Mouse (Mus musculus): ENCODE data around the gene Samhd1. TPM values are rescaled to one million over a fixed set of nuclear protein-coding genes. Genes with fewer than 3 reads are reported as not detected.

Samhd1 gene
- total RNA-seq, 1 experiment from 2014 or later = 134 TPM

DNA sequence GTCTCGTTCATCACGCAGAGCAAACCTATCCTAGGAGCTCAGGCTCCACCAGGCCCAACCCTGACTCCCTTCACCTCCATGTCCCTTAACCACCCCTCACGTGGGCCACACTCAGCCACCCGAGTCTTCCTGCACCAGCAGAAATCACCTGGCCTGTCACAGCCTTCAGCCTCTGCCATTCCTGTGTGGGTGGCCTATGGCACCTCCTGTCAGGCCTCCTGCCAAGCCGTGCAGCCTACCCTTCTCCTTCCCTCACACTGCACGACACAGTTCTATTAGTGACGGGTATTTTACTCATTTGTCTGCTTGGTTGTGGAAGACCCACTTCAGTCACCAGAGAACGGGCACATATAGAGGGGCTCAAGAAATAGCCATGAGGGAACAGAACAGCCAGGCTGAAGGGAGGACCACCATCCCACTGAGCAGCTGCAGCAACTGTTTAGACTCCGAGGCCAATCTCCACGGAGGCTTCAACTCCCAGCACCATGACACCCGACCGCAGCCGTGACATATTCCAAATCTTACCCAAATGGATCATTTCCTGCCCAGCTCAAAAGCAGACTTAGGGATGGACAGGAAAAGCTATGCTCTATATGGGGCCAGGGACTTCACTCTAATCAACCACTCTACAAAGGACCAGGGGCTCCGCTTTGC, 66.2 kb downstream of the Samhd1 start:
- ATAC-seq (replicated peaks in 1 of 2; ENCODE audit: insufficient read depth in 1 of 2, low FRiP score in 2 of 2, low TSS enrichment in 1 of 2, low read depth in 1 of 2, poor library complexity in 2 of 2, severe bottlenecking in 2 of 2) = no peak

DNA sequence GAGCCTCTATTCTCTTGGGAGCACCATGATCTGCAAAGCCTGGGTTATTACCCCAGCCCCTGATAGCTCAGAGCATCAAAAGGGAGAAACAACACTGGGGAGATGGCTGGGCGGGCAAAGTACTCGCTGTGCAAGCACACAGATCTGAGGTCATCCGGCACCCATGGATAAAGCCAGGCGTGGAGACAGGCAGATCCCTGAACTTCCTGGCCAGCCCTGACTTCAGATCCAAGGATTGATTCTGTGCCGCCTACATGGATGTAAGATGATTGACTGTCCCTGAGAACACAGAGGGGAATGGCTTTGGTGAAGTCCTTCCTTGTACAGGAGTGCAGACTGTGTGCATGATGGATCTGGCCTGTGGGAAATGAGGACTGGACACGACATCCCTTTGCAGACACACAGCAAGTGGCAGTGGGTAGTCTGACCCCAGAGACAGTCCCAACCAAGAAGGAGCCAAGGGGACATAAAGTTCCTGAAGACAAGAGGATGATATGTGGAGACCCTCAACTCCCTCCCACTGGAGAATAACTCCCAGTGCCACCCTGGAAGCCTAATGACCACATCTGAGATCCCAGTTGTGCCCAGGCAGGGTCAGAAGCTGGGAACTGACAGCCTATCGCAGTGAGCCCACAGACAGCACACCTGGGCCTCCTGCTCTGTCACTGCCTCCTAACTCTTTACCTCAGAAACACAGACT, 68.2 kb downstream of the Samhd1 start:
- ATAC-seq (replicated peaks in 1 of 2; ENCODE audit: insufficient read depth in 1 of 2, low FRiP score in 2 of 2, low TSS enrichment in 1 of 2, low read depth in 1 of 2, poor library complexity in 2 of 2, severe bottlenecking in 2 of 2) = no peak

DNA sequence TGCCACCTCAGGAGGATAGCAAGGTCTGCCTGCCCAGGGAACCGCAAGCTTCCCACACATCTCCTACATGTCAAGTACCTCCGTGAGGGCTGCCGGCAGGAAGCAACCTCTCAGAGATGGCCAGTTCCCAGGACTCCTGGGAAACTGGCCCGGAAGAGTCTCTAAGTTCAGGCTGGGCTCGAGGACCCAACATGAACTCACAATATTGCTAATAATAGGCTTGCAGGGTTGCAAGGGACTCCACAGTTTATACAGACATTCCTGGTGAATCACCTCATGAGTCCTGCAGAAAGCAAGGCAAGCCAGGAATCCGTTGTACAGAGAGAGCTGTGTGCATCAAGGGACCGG, 69.2 kb downstream of the Samhd1 start:
- ATAC-seq (replicated peaks in 1 of 2; ENCODE audit: insufficient read depth in 1 of 2, low FRiP score in 2 of 2, low TSS enrichment in 1 of 2, low read depth in 1 of 2, poor library complexity in 2 of 2, severe bottlenecking in 2 of 2) = no peak

DNA sequence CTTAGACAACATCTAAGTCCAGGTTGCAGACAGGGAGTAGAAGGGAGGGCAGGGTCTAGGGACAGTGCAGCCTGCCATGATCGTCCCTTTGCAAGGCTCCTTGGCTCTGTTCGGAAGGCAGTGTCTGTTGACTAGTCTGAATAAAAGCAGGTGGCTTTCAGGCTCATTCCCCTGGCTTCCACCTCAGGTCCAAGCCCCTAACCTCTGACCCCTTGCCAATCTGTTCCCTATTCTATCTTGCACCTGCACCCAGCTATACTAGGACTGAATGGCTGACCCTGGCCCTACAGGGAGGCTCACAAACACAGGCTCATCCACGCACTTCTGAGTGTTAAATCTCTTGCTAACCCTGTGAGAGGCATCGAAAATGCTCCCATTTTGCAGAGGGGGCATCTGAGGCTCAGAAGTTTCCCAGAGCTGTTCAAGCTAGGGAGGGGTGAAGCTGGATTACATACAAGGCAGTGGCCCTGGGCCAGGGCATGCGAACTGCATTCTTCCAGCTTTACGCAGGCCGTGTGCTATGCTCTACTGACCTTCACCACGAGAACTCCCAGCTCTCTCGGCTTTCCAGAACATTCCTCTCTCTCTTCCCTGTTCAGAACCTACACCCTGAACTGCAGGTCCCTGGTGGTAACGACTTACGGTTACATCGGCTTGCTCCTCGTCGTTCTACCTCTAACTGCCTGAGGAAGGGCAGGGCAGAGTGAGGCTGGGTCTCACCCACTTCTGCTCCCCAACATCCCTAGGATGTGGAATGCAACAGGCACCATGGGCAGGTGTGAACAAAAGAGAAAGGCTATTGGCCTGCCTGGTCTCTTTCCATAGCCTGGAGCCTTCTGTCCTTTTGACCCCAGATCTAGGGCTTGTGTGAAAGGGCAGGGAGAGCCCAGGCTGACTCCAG, 69.8 kb downstream of the Samhd1 start:
- ATAC-seq (replicated peaks in 1 of 2; ENCODE audit: insufficient read depth in 1 of 2, low FRiP score in 2 of 2, low TSS enrichment in 1 of 2, low read depth in 1 of 2, poor library complexity in 2 of 2, severe bottlenecking in 2 of 2) = no peak

DNA sequence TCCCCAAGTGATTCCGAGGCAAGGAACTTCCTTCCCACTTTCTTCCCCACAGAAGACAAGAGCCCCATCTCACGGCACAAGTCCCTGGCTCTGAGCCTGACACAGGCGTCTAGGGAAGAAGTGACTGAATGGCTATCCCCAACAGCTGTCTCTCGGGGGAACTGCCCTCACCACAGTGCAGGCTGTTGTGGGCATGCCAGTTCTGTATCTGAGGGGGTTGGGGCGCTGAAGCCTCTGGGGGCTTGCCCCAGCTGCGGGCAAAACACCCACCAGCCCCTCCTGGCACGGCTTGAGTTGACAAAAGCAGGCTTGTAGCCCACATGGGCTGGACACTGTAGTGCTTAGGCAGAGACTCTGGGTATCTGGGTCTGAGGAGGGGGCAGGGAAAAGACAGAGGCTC, 70.9 kb downstream of the Samhd1 start:
- peak; percentile 27 to 40 for ATAC-seq (replicated peaks in 1 of 2; ENCODE audit: insufficient read depth in 1 of 2, low FRiP score in 2 of 2, low TSS enrichment in 1 of 2, low read depth in 1 of 2, poor library complexity in 2 of 2, severe bottlenecking in 2 of 2)

DNA sequence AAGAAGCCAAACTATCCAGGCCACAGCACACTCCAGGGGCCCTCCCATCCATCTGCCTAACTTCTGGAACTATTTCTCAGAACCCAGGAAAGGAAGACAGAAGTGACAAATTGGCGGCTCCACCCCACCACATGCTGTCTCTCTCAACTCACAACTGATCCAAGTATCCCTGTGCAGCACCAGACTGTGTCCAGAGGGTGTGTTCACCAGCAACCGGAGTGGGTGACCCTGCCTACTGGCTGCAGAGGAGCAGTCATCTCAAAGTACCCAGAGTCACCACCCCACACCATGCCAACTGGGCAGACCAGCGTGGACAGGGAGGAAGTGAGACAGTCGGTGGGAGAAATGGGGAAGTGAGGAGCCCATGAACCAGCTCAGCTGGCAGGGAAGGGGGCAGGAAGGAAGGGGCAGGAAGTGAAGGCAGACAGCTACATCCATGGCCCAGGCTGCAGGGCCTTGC, 71.8 kb downstream of the Samhd1 start:
- ATAC-seq (replicated peaks in 1 of 2; ENCODE audit: insufficient read depth in 1 of 2, low FRiP score in 2 of 2, low TSS enrichment in 1 of 2, low read depth in 1 of 2, poor library complexity in 2 of 2, severe bottlenecking in 2 of 2) = peak; percentile 90 to 94

DNA sequence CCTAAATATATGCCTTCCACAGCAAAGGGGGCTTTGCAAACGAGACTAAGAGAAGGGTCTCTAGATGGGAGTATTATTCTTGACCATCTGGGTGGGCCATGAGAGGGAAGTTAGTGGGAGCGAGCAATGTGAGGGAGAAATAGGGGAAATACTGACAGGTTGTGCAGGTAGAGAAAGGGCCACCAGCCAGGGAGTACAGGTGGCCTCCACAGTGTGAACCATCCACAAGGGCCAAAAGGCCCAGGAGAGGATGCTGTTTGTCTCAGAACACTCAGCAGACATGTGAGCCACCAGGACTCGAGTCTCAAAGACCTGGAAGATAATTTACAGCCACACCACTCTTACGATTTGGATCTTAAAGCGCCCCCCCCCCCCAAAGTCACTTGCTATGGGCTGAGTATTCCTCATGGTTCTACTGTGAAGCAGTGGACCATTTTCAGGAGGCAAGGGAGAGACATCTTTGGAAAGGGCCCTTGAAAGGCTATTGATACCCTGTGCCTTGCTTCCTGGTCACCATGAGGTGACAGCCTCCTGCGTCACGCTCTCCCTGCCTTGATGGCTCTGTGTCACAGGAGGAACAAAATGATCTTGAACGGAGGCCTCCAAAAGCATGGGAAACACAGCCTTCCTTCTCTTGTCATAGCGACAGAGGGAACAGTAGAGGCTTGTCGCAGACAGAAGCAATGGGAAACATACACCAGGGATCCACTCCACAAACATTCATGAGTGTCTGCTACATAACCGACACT, 74.3 kb downstream of the Samhd1 start:
- ATAC-seq (replicated peaks in 1 of 2; ENCODE audit: insufficient read depth in 1 of 2, low FRiP score in 2 of 2, low TSS enrichment in 1 of 2, low read depth in 1 of 2, poor library complexity in 2 of 2, severe bottlenecking in 2 of 2) = no peak

DNA sequence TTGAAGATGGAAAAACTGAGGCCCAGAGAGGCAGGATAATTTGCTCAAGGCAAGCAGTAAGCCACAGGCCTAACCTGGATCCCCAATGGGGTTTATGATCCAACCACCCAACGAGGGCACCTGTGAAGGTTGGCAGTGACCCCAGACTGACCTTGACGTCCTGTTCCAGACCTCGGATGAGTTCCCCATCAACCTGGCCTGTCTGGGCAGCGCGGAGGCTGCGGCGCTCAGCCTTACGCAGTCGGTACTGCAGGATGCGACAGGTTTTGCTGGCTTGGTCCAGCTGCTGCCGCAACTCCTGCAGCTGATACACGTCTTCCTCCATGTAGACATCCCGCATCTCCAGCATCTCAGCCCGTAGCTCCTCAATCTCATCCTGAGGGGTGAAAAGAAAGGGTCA, 75.0 kb downstream of the Samhd1 start:
- no peak for ATAC-seq (replicated peaks in 1 of 2; ENCODE audit: insufficient read depth in 1 of 2, low FRiP score in 2 of 2, low TSS enrichment in 1 of 2, low read depth in 1 of 2, poor library complexity in 2 of 2, severe bottlenecking in 2 of 2)

DNA sequence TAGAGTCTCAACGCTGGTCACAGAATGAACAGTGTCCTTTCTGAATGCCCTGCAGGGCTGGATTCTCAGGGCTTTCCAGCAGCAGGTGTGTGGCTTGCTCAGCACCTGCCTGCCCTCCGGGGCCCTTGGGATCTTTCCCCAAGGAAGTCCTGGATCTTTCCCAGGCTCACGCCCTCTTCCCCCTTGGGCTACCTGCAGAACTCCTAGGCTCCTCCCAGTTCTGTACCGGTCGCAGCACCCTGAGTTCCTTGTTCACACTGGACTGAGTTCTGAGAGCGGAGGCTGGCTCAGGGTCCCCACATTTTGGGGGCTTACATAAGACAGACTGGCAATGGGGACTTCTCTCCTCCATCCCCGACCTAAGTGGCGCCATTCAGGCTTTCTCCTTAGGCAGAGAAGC, 75.9 kb downstream of the Samhd1 start:
- no peak for ATAC-seq (replicated peaks in 1 of 2; ENCODE audit: insufficient read depth in 1 of 2, low FRiP score in 2 of 2, low TSS enrichment in 1 of 2, low read depth in 1 of 2, poor library complexity in 2 of 2, severe bottlenecking in 2 of 2)

DNA sequence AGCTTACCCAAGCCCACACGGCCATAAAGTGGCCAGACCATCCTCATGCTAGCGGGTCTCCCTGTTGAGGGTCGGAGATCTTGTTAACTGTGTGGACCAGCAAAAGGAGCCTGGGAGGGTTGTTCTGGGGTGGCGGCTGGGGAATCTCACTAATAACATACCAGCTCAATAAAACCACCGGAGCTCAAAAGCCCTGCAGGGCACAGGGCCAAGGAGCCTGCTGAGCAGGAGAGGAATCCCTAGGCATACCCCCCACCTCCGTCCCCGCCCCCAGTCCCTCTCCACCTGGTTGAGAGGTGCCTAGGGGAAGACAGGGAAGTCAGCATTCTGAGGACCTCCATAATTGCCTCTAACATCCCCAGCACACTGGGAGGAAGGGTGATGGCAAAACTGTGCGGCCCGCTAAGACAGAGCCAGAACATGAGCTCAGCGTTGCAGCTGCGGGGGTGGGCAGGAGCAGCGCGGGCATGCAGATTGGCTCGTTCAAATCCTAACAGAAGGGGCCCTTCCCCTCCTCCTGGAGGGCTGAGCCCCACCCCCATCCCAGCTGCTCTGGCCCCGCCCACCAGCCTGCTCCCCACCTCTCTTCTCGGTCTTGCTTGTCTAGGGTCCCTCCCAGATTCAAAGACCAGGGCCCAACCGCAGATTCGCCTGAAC, 76.6 kb downstream of the Samhd1 start:
- ATAC-seq (replicated peaks in 1 of 2; ENCODE audit: insufficient read depth in 1 of 2, low FRiP score in 2 of 2, low TSS enrichment in 1 of 2, low read depth in 1 of 2, poor library complexity in 2 of 2, severe bottlenecking in 2 of 2) = no peak

DNA sequence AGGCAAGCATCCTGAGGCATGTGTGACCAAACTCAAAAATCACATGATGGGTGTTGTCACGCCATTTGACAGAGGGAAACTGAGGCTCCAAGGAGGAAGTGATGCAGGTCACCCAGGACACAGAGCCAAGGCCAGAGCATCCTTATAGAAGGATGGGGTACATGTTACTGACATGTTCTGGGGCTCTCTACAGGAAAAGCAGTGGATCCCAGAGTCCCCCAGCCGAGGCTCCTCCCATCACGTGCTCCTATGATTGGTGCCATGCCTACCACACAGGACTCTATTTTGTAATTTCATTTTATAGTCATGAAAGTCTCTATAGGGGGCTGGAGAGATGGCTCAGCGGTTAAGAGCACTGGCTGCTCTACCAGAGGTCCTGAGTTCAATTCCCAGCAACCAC, 77.3 kb downstream of the Samhd1 start:
- ATAC-seq (replicated peaks in 1 of 2; ENCODE audit: insufficient read depth in 1 of 2, low FRiP score in 2 of 2, low TSS enrichment in 1 of 2, low read depth in 1 of 2, poor library complexity in 2 of 2, severe bottlenecking in 2 of 2) = no peak

DNA sequence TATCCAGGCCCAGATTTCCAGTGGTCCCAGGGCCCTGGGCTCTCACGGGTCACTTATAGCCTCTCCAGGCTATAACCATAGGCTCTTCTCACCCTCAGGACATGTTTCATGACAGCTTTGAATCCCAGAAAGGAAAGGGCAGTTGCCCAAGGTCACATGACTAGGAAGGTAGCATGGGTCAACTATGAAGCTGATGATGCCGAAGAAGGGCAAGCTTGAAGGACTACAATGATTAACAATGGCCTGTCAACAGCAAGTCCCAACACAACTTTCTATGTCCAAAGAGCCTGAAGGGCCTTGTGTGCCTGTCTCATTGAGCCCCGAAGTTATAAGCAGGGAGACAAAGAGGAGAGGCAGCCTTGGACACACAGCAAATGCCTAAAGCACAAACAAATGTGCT, 77.9 kb downstream of the Samhd1 start:
- no peak for ATAC-seq (replicated peaks in 1 of 2; ENCODE audit: insufficient read depth in 1 of 2, low FRiP score in 2 of 2, low TSS enrichment in 1 of 2, low read depth in 1 of 2, poor library complexity in 2 of 2, severe bottlenecking in 2 of 2)

DNA sequence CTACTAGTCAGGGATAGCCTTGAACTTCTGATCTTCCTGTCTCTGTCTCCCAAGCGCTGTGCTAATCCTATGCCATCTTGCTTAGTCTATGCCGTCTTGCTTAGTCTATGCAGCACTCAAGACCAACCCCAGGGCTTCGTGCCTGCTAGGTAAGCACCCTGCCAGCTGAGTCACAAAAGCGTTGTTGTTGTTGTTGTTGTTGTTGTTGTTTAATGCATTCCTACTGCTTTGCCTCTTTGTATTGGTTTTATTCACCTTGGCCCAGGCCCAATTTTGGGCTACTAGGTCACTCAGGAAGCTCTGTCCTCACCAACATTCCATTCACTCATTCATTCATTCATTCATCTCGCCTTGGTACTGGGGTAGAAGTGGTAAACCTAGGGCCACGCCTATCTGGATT, 79.3 kb downstream of the Samhd1 start:
- ATAC-seq (replicated peaks in 1 of 2; ENCODE audit: insufficient read depth in 1 of 2, low FRiP score in 2 of 2, low TSS enrichment in 1 of 2, low read depth in 1 of 2, poor library complexity in 2 of 2, severe bottlenecking in 2 of 2) = no peak

DNA sequence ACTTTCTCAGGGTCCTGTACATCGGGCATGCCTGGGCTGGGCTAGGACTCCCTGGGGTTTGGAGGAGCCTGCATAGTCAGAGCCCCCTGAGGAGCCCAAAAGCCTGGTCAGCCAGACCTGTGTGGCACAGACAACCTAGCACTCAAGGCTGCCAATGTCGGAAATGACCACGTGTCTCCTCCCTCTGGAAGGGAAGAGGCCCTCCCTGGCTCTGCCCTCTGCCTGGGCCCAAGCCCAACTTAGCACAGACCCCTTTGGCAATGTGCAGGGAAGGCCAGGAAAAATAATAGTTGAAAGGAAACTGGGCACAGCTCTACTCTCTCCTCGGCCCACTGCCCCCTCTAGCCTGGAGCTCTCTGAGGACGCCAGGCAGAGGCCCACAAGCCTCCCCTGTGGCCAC, 80.2 kb downstream of the Samhd1 start:
- no peak for ATAC-seq (replicated peaks in 1 of 2; ENCODE audit: insufficient read depth in 1 of 2, low FRiP score in 2 of 2, low TSS enrichment in 1 of 2, low read depth in 1 of 2, poor library complexity in 2 of 2, severe bottlenecking in 2 of 2)

DNA sequence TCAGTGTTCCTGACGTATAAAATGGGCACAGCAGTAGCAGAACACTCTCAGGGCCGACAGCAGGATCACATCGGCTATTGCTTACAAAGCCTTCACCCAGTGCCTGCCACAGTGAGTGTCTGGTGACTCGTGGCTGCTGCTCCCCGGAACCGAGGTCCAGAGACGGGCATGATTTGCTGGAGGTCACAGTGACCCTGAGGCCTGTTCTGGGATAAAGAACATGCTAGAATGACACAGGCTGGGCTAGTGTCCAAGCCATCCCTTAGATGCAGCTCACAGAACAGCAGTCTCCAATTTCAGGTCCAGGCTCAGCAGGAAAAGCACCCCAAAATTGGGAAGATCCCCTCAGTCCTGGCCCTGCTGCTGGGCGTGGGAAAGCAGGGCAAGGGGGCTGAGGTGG, 80.8 kb downstream of the Samhd1 start:
- no peak for ATAC-seq (replicated peaks in 1 of 2; ENCODE audit: insufficient read depth in 1 of 2, low FRiP score in 2 of 2, low TSS enrichment in 1 of 2, low read depth in 1 of 2, poor library complexity in 2 of 2, severe bottlenecking in 2 of 2)

DNA sequence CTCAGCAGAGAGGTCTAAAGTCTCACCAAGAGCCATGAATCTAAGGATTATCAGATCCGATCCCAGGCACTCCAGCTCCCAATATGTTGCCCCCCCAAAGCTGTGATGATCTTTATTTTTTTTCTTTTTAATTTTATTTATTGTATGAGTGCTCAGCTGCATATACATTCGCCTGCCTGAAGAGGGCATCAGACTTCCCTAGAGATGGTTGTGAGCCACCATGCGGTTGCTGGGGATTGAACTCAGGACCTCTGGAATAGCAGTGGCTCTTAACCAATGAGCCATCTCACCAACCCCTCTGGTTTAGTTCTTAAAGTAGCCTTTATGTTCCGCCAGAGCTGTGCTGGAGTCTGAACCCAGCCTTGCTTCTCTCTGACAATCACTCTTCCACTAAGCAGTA, 81.3 kb downstream of the Samhd1 start:
- no peak for ATAC-seq (replicated peaks in 1 of 2; ENCODE audit: insufficient read depth in 1 of 2, low FRiP score in 2 of 2, low TSS enrichment in 1 of 2, low read depth in 1 of 2, poor library complexity in 2 of 2, severe bottlenecking in 2 of 2)

DNA sequence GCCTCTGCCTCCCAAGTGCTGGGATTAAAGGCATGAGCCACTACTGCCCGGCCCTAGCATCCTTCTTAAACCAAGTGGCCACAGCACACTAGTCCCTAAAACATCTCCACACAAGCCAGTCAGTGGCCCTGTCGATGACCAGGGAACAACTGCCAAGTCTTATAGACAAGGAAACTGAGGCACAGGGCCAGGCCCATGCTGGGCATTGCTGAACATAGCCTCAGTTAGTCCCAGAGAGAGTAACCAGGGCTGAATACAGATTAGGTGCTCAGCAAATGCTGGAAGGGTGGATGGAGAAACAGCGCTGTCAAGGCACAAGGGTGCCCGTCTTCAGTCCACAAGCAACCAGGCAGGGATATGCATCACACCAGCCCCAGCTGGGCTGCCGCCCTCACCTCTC, 81.9 kb downstream of the Samhd1 start:
- 0 out of 4 replicates have a peak, but pooled peaks of 1 of the 2 experiments have one; percentile 27 for ATAC-seq (replicated peaks in 1 of 2; ENCODE audit: insufficient read depth in 1 of 2, low FRiP score in 2 of 2, low TSS enrichment in 1 of 2, low read depth in 1 of 2, poor library complexity in 2 of 2, severe bottlenecking in 2 of 2)

Data from hematopoietic stem cell, adult 5-6 weeks (primary cell).